Mouse (Mus musculus): ENCODE measurements around the gene Catsper3. TPM values are rescaled to one million over a fixed set of nuclear protein-coding genes. Genes with fewer than 3 reads are reported as not detected.

Catsper3 gene
- total and polyA plus RNA-seq, 3 experiments: not detected

GRCm38 (mm10) chr13:55836142-55836625 lies 51.8 kb downstream of the Catsper3 start, which contains the start of gene Pitx1:
Gene Pitx1 (minus strand): TSS chr13:55836192.
- TF ChIP-seq HCFC1 (IDR thresholded peaks at IDR 0.05; ENCODE audit: low read depth, low read length): no peak
- no peaks in the 10 kb centered on the region for H3K79me2 ChIP-seq (ENCODE audit: control insufficient read depth, insufficient read depth, low read length, poor library complexity)
- no peak within 1 kb of the TSS for H3K27ac ChIP-seq (ENCODE audit: control insufficient read depth, low read depth, low read length)
- DNase-seq (ENCODE audit: low read depth, low spot score): no peak
- H3K9me3 ChIP-seq (replicated peaks; ENCODE audit: insufficient read depth, low read length): no peaks in the 10 kb centered on the region
- H3K4me1 ChIP-seq (ENCODE audit: control insufficient read depth in 1 of 2, insufficient read depth in 2 of 2, low read length in 2 of 2): no peaks in the 10 kb centered on the region
- H3K4me3 ChIP-seq (ENCODE audit: control insufficient read depth in 1 of 2, insufficient read depth in 1 of 2, low read depth in 2 of 2, low read length in 2 of 2): no peak within 1 kb of the TSS
- H3K36me3 ChIP-seq (ENCODE audit: control insufficient read depth in 1 of 2, insufficient read depth in 2 of 2, low read length in 2 of 2): no peaks in the 10 kb centered on the region
- H3K27me3 ChIP-seq (ENCODE audit: control insufficient read depth in 1 of 2, insufficient read depth in 2 of 2, low read length in 2 of 2): no peaks in the 10 kb centered on the region
- H3K9ac ChIP-seq (ENCODE audit: control insufficient read depth, low read depth, low read length, poor library complexity, severe bottlenecking): no peak within 1 kb of the TSS

- H3K36me3 ChIP-seq (ENCODE audit: control insufficient read depth in 1 of 2, insufficient read depth in 2 of 2, low read length in 2 of 2): no peaks in the 10 kb centered on the region
- no peaks in the 10 kb centered on the region for H3K79me2 ChIP-seq (ENCODE audit: control insufficient read depth, insufficient read depth, low read length, poor library complexity)
- no peak for DNase-seq (ENCODE audit: low read depth, low spot score)
- H3K27me3 ChIP-seq (ENCODE audit: control insufficient read depth in 1 of 2, insufficient read depth in 2 of 2, low read length in 2 of 2): no peaks in the 10 kb centered on the region
- H3K9ac ChIP-seq (ENCODE audit: control insufficient read depth, low read depth, low read length, poor library complexity, severe bottlenecking): no peak overlapping the region
- no peak overlapping the region for H3K27ac ChIP-seq (ENCODE audit: control insufficient read depth, low read depth, low read length)
- no peaks in the 10 kb centered on the region for H3K9me3 ChIP-seq (replicated peaks; ENCODE audit: insufficient read depth, low read length)
- H3K4me1 ChIP-seq (ENCODE audit: control insufficient read depth in 1 of 2, insufficient read depth in 2 of 2, low read length in 2 of 2): no peaks in the 10 kb centered on the region
- no peak overlapping the region for H3K4me3 ChIP-seq (ENCODE audit: control insufficient read depth in 1 of 2, insufficient read depth in 1 of 2, low read depth in 2 of 2, low read length in 2 of 2)
- TF ChIP-seq MXI1 (IDR thresholded peaks at IDR 0.05; ENCODE audit: low read depth, low read length) (no peak), GATA1 (IDR thresholded peaks at IDR 0.05; ENCODE audit: low read depth, low read length) (no peak), ZKSCAN1 (IDR thresholded peaks at IDR 0.05; ENCODE audit: low read depth, low read length) (no peak), ZMIZ1 (IDR thresholded peaks at IDR 0.05; ENCODE audit: low read depth, low read length) (no peak), MYC (IDR thresholded peaks at IDR 0.05; ENCODE audit: low read depth, low read length) (no peak), ZC3H11A (IDR thresholded peaks at IDR 0.05; ENCODE audit: low read depth, low read length) (no peak), UBTF (IDR thresholded peaks at IDR 0.05; ENCODE audit: borderline replicate concordance, insufficient read depth, low read depth, low read length) (no peak), GABPA (IDR thresholded peaks at IDR 0.05; ENCODE audit: low read depth, low read length) (no peak), POLR2AphosphoS2 (IDR thresholded peaks at IDR 0.05; ENCODE audit: low read length) (no peak), RCOR1 (IDR thresholded peaks at IDR 0.05; ENCODE audit: low read depth, low read length) (no peak), SMC3 (IDR thresholded peaks at IDR 0.05; ENCODE audit: low read depth, low read length) (no peak), ZNF384 (IDR thresholded peaks at IDR 0.05; ENCODE audit: low read depth, low read length) (no peak), ETS1 (IDR thresholded peaks at IDR 0.05; ENCODE audit: low read depth, low read length) (no peak), MAFK (IDR thresholded peaks at IDR 0.05; ENCODE audit: borderline replicate concordance, low read depth, low read length) (no peak), CTCF (IDR thresholded peaks at IDR 0.05 in 2 of 3, conservative IDR thresholded peaks at IDR 0.05 in 1 of 3; ENCODE audit: control insufficient read depth in 1 of 3, insufficient read depth in 1 of 3, low read depth in 2 of 3, low read length in 3 of 3, poor library complexity in 1 of 3, severe bottlenecking in 1 of 3) (no peak), TAL1 (IDR thresholded peaks at IDR 0.05; ENCODE audit: low read length) (no peak), E2F4 (IDR thresholded peaks at IDR 0.05; ENCODE audit: borderline replicate concordance, low read depth, low read length) (no peak), HCFC1 (IDR thresholded peaks at IDR 0.05; ENCODE audit: low read depth, low read length) (no peak), MYB (IDR thresholded peaks at IDR 0.05; ENCODE audit: low read depth, low read length) (no peak)
Observed at GRCm38 (mm10) chr13:55836786-55837780, 52.7 kb downstream of the Catsper3 start.

Measured in MEL (cell line).